28 mouse cellular contexts compared by ENCODE assay signal in genomic region chr2:25147892-25148291, GRCm38 (mm10). TPM values are rescaled to one million over a fixed set of nuclear protein-coding genes. Genes with fewer than 3 reads are reported as not detected.
DNase-seq lines count a peak whose midpoint lies in the region; ATAC-seq and TF ChIP-seq lines count a peak whose summit lies in the region.
"Had no signal": no experiment of that assay in that cellular context is flagged by ENCODE, and none has a peak within 500 bp of the region (broad histone marks: within the 10 kb centered on the region; RNA-seq: fewer than 3 reads in every experiment).

No protein-coding gene starts in this region.

- DNase-seq in hindbrain, embryonic 10.5 days (ENCODE audit: low spot score) = no peak
- no peak for DNase-seq in hindbrain, postnatal 0 days (ENCODE audit: low spot score)
- DNase-seq in midbrain, embryonic 10.5 days (ENCODE audit: low spot score) = no peak
- DNase-seq in midbrain, embryonic 11.5 days (ENCODE audit: low spot score, missing footprints) = no peak
- DNase-seq in natural killer cell, adult 2 months (ENCODE audit: low spot score in 2 of 2) = peak; percentile 34 to 58
- DNase-seq in layer of hippocampus, adult 8-10 months (ENCODE audit: low spot score in 2 of 2) = no peak
- DNase-seq in cerebellum, adult 18-20 months = no peak
- DNase-seq: adrenal gland, postnatal 14 days; cerebellum, adult 11 months; cerebellum, adult 8-10 months; cerebellum, postnatal 10 days; cerebellum, postnatal 36 days; gastrocnemius, postnatal 25 days had no signal

- H3K9ac ChIP-seq in hindbrain, postnatal 0 days (replicated peaks; ENCODE audit: low read length) = no peak overlapping the region
- no peak overlapping the region for H3K9ac ChIP-seq in midbrain, embryonic 11.5 days (ENCODE audit: low read length)
- H3K9ac ChIP-seq: forebrain, embryonic 15.5 days; hindbrain, embryonic 13.5 days had no signal

- 81% methylated on average over 5 of the region's 5 CpGs for WGBS in hindbrain, embryonic 10.5 days
- 91% methylated on average over 5 of the region's 5 CpGs for WGBS in hindbrain, postnatal 0 days
- WGBS in midbrain, embryonic 10.5 days = 86% methylated on average over 5 of the region's 5 CpGs
- 87% methylated on average over 5 of the region's 5 CpGs for WGBS in midbrain, embryonic 11.5 days

- H3K4me2 ChIP-seq in hindbrain, postnatal 0 days (ENCODE audit: low read depth, low read length) = no peak overlapping the region
- H3K4me2 ChIP-seq in midbrain, embryonic 11.5 days = no peak overlapping the region
- H3K4me2 ChIP-seq: forebrain, embryonic 15.5 days; heart, embryonic 11.5 days; hindbrain, embryonic 13.5 days had no signal

- no peak for ATAC-seq in hindbrain, postnatal 0 days
- no peak for ATAC-seq in midbrain, embryonic 11.5 days (ENCODE audit: low FRiP score)
- ATAC-seq in megakaryocyte, adult 5-6 weeks (ENCODE audit: poor library complexity, severe bottlenecking) = peak; percentile 69
- ATAC-seq: CD4-positive, CD25-positive, alpha-beta regulatory T cell, adult 4 months; forebrain, embryonic 15.5 days; hindbrain, embryonic 16.5 days had no signal

- no peak for TF ChIP-seq CTCF in hindbrain, postnatal 0 days (IDR thresholded peaks at IDR 0.05; ENCODE audit: low read depth)

- no peak overlapping the region for H3K4me3 ChIP-seq in hindbrain, embryonic 10.5 days
- H3K4me3 ChIP-seq in hindbrain, postnatal 0 days (ENCODE audit: low read length) = no peak overlapping the region
- H3K4me3 ChIP-seq in midbrain, embryonic 10.5 days = no peak overlapping the region
- H3K4me3 ChIP-seq in midbrain, embryonic 11.5 days (ENCODE audit: low read depth, low read length) = no peak overlapping the region
- H3K4me3 ChIP-seq: forebrain, embryonic 15.5 days; hindbrain, embryonic 13.5 days had no signal

- H3K4me1 ChIP-seq in hindbrain, embryonic 10.5 days (replicated peaks) = 0 out of 2 replicates have a peak, but pooled peaks cover 15% of the 10 kb centered on the region
- H3K4me1 ChIP-seq in hindbrain, postnatal 0 days (ENCODE audit: insufficient read depth, low read length) = no peaks in the 10 kb centered on the region
- peaks cover 9% of the 10 kb centered on the region; the same call in 1 of the 2 replicates for H3K4me1 ChIP-seq in midbrain, embryonic 10.5 days
- no peaks in the 10 kb centered on the region for H3K4me1 ChIP-seq in midbrain, embryonic 11.5 days (ENCODE audit: control insufficient read depth, insufficient read depth, low read length)
- H3K4me1 ChIP-seq: forebrain, embryonic 15.5 days; hindbrain, embryonic 13.5 days had no signal

- 0 out of 2 replicates have a peak, but pooled peaks cover 5% of the 10 kb centered on the region for H3K27me3 ChIP-seq in hindbrain, embryonic 10.5 days (ENCODE audit: insufficient read depth, poor library complexity, severe bottlenecking)
- H3K27me3 ChIP-seq in hindbrain, postnatal 0 days (ENCODE audit: insufficient read depth, low read length) = no peaks in the 10 kb centered on the region
- no peaks in the 10 kb centered on the region for H3K27me3 ChIP-seq in midbrain, embryonic 10.5 days (ENCODE audit: low read depth, poor library complexity, severe bottlenecking)
- no peaks in the 10 kb centered on the region for H3K27me3 ChIP-seq in midbrain, embryonic 11.5 days (ENCODE audit: control insufficient read depth, insufficient read depth, low read length)
- H3K27me3 ChIP-seq: forebrain, embryonic 15.5 days; hindbrain, embryonic 13.5 days had no signal

- no peaks in the 10 kb centered on the region for H3K36me3 ChIP-seq in hindbrain, embryonic 10.5 days
- no peaks in the 10 kb centered on the region for H3K36me3 ChIP-seq in hindbrain, postnatal 0 days (ENCODE audit: insufficient read depth, low read length)
- H3K36me3 ChIP-seq in midbrain, embryonic 10.5 days = no peaks in the 10 kb centered on the region
- H3K36me3 ChIP-seq in midbrain, embryonic 11.5 days (ENCODE audit: control insufficient read depth, insufficient read depth, low read length) = no peaks in the 10 kb centered on the region
- H3K36me3 ChIP-seq: forebrain, embryonic 15.5 days; hindbrain, embryonic 13.5 days had no signal

- H3K27ac ChIP-seq in hindbrain, embryonic 10.5 days = 0 out of 2 replicates have a peak overlapping the region, but pooled peaks have one; percentile 12
- H3K27ac ChIP-seq in hindbrain, postnatal 0 days = no peak overlapping the region
- peak overlapping the region; percentile 59; the same call in 1 of the 2 replicates for H3K27ac ChIP-seq in midbrain, embryonic 10.5 days (replicated peaks)
- no peak overlapping the region for H3K27ac ChIP-seq in midbrain, embryonic 11.5 days (ENCODE audit: low read depth, low read length)
- H3K27ac ChIP-seq: forebrain, embryonic 15.5 days; hindbrain, embryonic 13.5 days had no signal

- H3K9me3 ChIP-seq in hindbrain, embryonic 10.5 days = no peaks in the 10 kb centered on the region
- no peaks in the 10 kb centered on the region for H3K9me3 ChIP-seq in hindbrain, postnatal 0 days (ENCODE audit: low read length)
- H3K9me3 ChIP-seq in midbrain, embryonic 10.5 days (replicated peaks) = no peaks in the 10 kb centered on the region
- H3K9me3 ChIP-seq in midbrain, embryonic 11.5 days (ENCODE audit: control insufficient read depth, low read length) = no peaks in the 10 kb centered on the region
- H3K9me3 ChIP-seq: forebrain, embryonic 15.5 days; hindbrain, embryonic 13.5 days had no signal

RNA-seq across cellular contexts. Expression of gene Nrarp, which starts 32.7 kb away (rescaled TPM):
- 77.4 and 108 TPM in 2 replicates for polyA plus RNA-seq in hindbrain, embryonic 10.5 days (2016; fragmentation: Nextera tagmentation; extraction: Ambion mirVana)
- 50.8 and 58.0 TPM in 2 replicates for total RNA-seq in hindbrain, postnatal 0 days (2014; rRNA removed)
- 14.2 and 14.7 TPM in 2 replicates for polyA plus RNA-seq in hindbrain, postnatal 0 days (2015; fragmentation: Nextera tagmentation; extraction: Ambion mirVana)
- polyA plus RNA-seq in midbrain, embryonic 10.5 days (2016; fragmentation: Nextera tagmentation; extraction: Ambion mirVana) = 65.8 and 74.1 TPM in 2 replicates
- 60.3 and 63.9 TPM in 2 replicates for polyA plus RNA-seq in midbrain, embryonic 11.5 days (2014; fragmentation: Nextera tagmentation; extraction: Ambion mirVana)
- total RNA-seq in megakaryocyte, adult 5-6 weeks (2015) = 1.1 TPM in 1 of 2 replicates, not detected in the other
- 0.22 and 0.28 TPM in 2 replicates for total RNA-seq in megakaryocyte, adult 5-6 weeks (2017)
- total RNA-seq in layer of hippocampus, adult 8-10 months (2022) = 10 to 100 TPM; 16.9 to 20.4 (median 19.5) TPM

RNA-seq across cellular contexts. Expression of gene Tor4a, which starts 48.8 kb away (rescaled TPM):
- 2.6 and 2.7 TPM in 2 replicates for polyA plus RNA-seq in hindbrain, embryonic 10.5 days (2016; fragmentation: Nextera tagmentation; extraction: Ambion mirVana)
- total RNA-seq in hindbrain, postnatal 0 days (2014; rRNA removed) = 4.0 and 4.7 TPM in 2 replicates
- polyA plus RNA-seq in hindbrain, postnatal 0 days (2015; fragmentation: Nextera tagmentation; extraction: Ambion mirVana) = 1.2 and 1.9 TPM in 2 replicates
- polyA plus RNA-seq in midbrain, embryonic 10.5 days (2016; fragmentation: Nextera tagmentation; extraction: Ambion mirVana) = 1.3 and 1.9 TPM in 2 replicates
- polyA plus RNA-seq in midbrain, embryonic 11.5 days (2014; fragmentation: Nextera tagmentation; extraction: Ambion mirVana) = 1.4 and 1.5 TPM in 2 replicates
- 17.4 and 19.7 TPM in 2 replicates for total RNA-seq in megakaryocyte, adult 5-6 weeks (2015)
- 25.1 and 29.6 TPM in 2 replicates for total RNA-seq in megakaryocyte, adult 5-6 weeks (2017)
- total RNA-seq in layer of hippocampus, adult 8-10 months (2022) = 1 to 10 TPM; 2.2 to 4.6 (median 2.8) TPM

RNA-seq across cellular contexts. Expression of gene Noxa1, which starts 52.9 kb away (rescaled TPM):
- 0.22 and 0.38 TPM in 2 replicates for polyA plus RNA-seq in hindbrain, embryonic 10.5 days (2016; fragmentation: Nextera tagmentation; extraction: Ambion mirVana)
- not detected in 2 replicates for total RNA-seq in hindbrain, postnatal 0 days (2014; rRNA removed)
- polyA plus RNA-seq in hindbrain, postnatal 0 days (2015; fragmentation: Nextera tagmentation; extraction: Ambion mirVana) = not detected in 2 replicates
- 0.09 TPM in 1 of 2 replicates, not detected in the other for polyA plus RNA-seq in midbrain, embryonic 10.5 days (2016; fragmentation: Nextera tagmentation; extraction: Ambion mirVana)
- polyA plus RNA-seq in midbrain, embryonic 11.5 days (2014; fragmentation: Nextera tagmentation; extraction: Ambion mirVana) = not detected in 2 replicates
- total RNA-seq in megakaryocyte, adult 5-6 weeks (2015) = not detected in 2 replicates
- total RNA-seq in megakaryocyte, adult 5-6 weeks (2017) = not detected in 2 replicates
- total RNA-seq in layer of hippocampus, adult 8-10 months (2022) = not detected
- total RNA-seq: adrenal gland, adult 2 months; adrenal gland, postnatal 14 days; gastrocnemius, adult 8-10 months; gastrocnemius, postnatal 25 days; heart, adult 8-10 months; heart, postnatal 25 days; hematopoietic stem cell, adult 5-6 weeks had no signal
- polyA plus RNA-seq: adrenal gland, adult 2 months; C2C12; embryonic facial prominence, embryonic 11.5 days; forebrain, embryonic 15.5 days; heart, embryonic 14.5 days; heart, postnatal 0 days; hindbrain, embryonic 13.5 days; hindbrain, embryonic 16.5 days had no signal

Comparison
In these comparisons a context has a peak if more than half of its experiments do, and no peak if none do; other contexts are left out.
1. H3K27ac ChIP-seq: peak in hindbrain, embryonic 10.5 days (single experiment) and midbrain, embryonic 10.5 days (single experiment); none in hindbrain, postnatal 0 days (single experiment) and midbrain, embryonic 11.5 days (single experiment).
2. DNase-seq: peak in natural killer cell, adult 2 months (2 of 2); none in hindbrain, embryonic 10.5 days (single experiment), hindbrain, postnatal 0 days (single experiment), midbrain, embryonic 10.5 days (single experiment), midbrain, embryonic 11.5 days (single experiment), layer of hippocampus, adult 8-10 months (0 of 2) and cerebellum, adult 18-20 months (0 of 2).